Mouse (Mus musculus) hindbrain, embryonic 13.5 days (tissue): ENCODE data around the gene Glud1. TPM values are rescaled to one million over a fixed set of nuclear protein-coding genes. Genes with fewer than 3 reads are reported as not detected.
A peak's percentile ranks its signal among the peaks of the same experiment; 100 is the strongest.

Experiments
- ATAC-seq: fragments of 200-750 bp; cut with Nextera tagmentation; 2 replicates; pipeline ENCODE4 v1.8.0; 2017; ENCODE audit warnings: moderate TSS enrichment; ENCODE audit not compliant: low FRiP score
- H3K27ac ChIP-seq: fragments of 300-500 bp; sonication (generic); 2 replicates; pipeline ENCODE4 v1.5.1; 2015; ENCODE audit warnings: inconsistent platforms, mild to moderate bottlenecking, moderate library complexity
- H3K27me3 ChIP-seq: fragments of 300-500 bp; sonication (generic); 2 replicates; pipeline ENCODE4 v1.6.1; 2015; ENCODE audit warnings: mild to moderate bottlenecking, inconsistent platforms
- H3K36me3 ChIP-seq: fragments of 300-500 bp; sonication (generic); 2 replicates; pipeline ENCODE4 v1.6.1; 2015; ENCODE audit warnings: mild to moderate bottlenecking, inconsistent platforms
- H3K4me1 ChIP-seq: fragments of 300-500 bp; sonication (generic); replicated peaks from 2 replicates; pipeline ENCODE4 v1.6.1; 2015; ENCODE audit warnings: inconsistent platforms
- H3K4me2 ChIP-seq: fragments of 300-500 bp; sonication (generic); 2 replicates; pipeline ENCODE4 v1.6.1; 2015; ENCODE audit warnings: inconsistent platforms, mild to moderate bottlenecking, moderate library complexity
- H3K4me3 ChIP-seq: fragments of 300-500 bp; sonication (generic); 2 replicates; pipeline ENCODE4 v1.5.1; 2015; ENCODE audit warnings: mild to moderate bottlenecking, inconsistent platforms
- H3K9ac ChIP-seq: fragments of 300-500 bp; sonication (generic); 2 replicates; pipeline ENCODE4 v1.6.1; 2015; ENCODE audit warnings: mild to moderate bottlenecking, inconsistent platforms
- H3K9me3 ChIP-seq: fragments of 300-500 bp; sonication (generic); 2 replicates; pipeline ENCODE4 v1.6.1; 2016; ENCODE audit warnings: inconsistent platforms
- WGBS: fragments of 180-500 bp; shearing (Covaris S2); methylation state at CpG from one replicate; pipeline ENCODE4 v1.1.7; 2015; 5-methylcytosine and 5-hydroxymethylcytosine counted together
- polyA plus RNA-seq: library from polyadenylated mRNA; unstranded; fragments of >200 nt; fragmentation: Nextera tagmentation; extraction: Ambion mirVana; gene quantifications from 2 replicates; pipeline ENCODE4 v1.2.1, GENCODE M21; 2015

Gene Glud1
- polyA plus RNA-seq, 1 experiment from 2014 or later: 100.0 TPM

DNA sequence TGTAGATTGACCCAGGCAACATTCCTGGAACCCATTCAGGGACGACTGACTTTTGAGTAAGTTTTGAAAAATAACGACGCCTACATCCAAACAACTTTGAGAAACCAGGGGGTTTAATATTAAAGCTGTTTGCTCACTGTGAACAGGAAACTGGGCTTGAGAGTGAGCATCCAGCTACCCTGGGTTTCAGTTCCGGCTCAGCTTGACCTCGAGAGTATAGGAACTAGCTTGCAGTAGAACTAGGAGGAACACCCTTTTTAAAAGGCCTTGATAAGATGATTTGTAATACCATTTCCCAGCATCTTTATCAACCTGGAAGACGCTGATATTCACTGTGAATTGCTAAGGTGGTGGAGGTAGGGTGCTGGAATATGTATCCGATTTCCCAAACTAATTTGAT lies 14.2 kb upstream of the Glud1 start:
- 84% methylated on average over 7 of the region's 7 CpGs for WGBS
- no peaks in the 10 kb centered on the region for H3K27me3 ChIP-seq
- no peaks in the 10 kb centered on the region for H3K36me3 ChIP-seq

DNA sequence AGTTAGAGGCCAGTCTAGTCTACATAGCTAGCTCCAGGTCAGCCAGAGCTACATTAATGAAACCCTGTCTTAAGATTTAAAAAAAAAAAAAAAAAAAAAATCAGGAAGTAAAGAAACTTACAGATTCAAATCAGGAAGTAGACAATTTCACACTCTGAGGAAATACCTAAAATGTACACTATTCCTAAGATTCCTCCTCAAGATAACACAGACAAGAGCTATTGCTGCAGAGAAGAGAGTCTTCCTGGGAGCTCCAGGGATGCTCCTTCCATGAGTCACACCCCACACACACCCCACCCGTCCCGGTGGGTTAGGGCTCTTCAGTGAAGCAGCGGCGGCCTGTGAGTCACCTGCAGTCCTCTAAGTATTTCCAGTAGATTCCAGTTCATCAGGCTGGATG lies 13.5 kb upstream of the Glud1 start:
- ATAC-seq: no peak
- no peaks in the 10 kb centered on the region for H3K36me3 ChIP-seq
- no peaks in the 10 kb centered on the region for H3K27me3 ChIP-seq
- no peaks in the 10 kb centered on the region for H3K9me3 ChIP-seq
- no peak overlapping the region for H3K9ac ChIP-seq
- no peak overlapping the region for H3K27ac ChIP-seq
- no peaks in the 10 kb centered on the region for H3K4me1 ChIP-seq
- no peak overlapping the region for H3K4me2 ChIP-seq
- no peak overlapping the region for H3K4me3 ChIP-seq
- 63% methylated on average over 4 of the region's 4 CpGs for WGBS

More for the DNA sequence above, 14.2 kb upstream of the Glud1 start:
- Histone ChIP-seq H3K4me2 (no peak overlapping the region), H3K9ac (no peak overlapping the region), H3K4me3 (no peak overlapping the region), H3K27ac (no peak overlapping the region), H3K9me3 (no peaks in the 10 kb centered on the region), H3K4me1 (no peaks in the 10 kb centered on the region)
- ATAC-seq: no peak

DNA sequence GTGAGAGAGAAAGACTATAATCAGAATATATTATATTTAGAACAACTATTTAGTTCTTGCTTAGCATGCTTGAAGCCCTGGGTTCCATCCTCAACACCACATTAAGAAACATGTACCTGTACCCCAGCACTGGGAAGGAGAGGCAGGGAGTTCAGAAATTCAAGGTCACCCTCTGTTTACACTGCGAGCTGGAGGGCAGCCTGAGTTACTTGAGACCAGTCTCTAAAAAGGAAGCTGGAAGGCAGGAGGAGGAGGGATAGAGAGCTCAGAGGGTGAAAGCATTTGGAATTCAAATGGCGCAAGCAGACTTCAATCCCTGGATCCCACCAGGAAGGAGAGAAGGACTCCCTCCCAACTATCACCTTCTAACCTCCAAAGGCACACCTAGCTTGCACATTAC lies 12.9 kb upstream of the Glud1 start:
- H3K4me1 ChIP-seq: no peaks in the 10 kb centered on the region
- no peak overlapping the region for H3K4me3 ChIP-seq
- no peaks in the 10 kb centered on the region for H3K27me3 ChIP-seq
- ATAC-seq: no peak
- no peaks in the 10 kb centered on the region for H3K9me3 ChIP-seq
- H3K36me3 ChIP-seq: no peaks in the 10 kb centered on the region
- H3K27ac ChIP-seq: no peak overlapping the region
- 51% methylated on average over 2 of the region's 2 CpGs for WGBS
- H3K4me2 ChIP-seq: no peak overlapping the region
- H3K9ac ChIP-seq: no peak overlapping the region

DNA sequence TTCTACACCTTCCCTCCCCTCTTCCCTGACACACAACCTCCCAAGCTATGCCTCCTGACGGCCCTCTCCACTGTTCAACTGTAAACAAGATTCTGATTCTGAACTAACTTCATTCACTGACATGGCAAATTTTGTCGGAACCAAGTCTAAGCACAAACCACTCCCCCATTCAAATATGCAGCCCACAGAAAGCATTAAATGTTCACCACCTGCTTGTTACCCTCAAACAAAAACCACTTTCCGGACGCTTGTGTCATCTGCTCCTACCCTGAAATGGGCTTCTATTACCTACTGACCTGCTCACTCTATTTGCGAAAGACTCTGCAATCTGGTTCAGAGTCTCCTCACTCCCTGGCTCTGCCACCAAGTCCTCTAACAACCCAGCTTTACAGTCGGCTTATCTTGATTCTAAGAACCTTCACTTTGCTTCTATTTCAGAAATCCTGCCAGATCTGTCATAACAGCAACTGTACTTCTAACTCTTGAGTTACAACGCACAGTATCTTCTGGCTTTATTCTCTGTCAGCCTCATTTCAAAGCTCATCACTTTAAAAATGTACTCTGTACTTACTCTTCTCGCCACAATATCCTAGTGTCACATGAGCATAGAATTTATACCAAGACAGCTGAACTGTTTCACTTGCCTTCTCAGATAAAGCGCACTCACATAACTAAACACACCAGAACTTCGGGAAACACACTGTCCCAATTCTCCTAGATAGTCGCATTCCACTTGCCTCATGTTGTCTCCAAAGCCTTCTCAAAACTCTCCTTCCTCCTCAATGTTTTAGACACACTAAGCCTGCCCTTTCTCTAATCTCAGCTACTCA lies 11.4 kb upstream of the Glud1 start:
- no peak for ATAC-seq
- 84% methylated on average over 11 of the region's 11 CpGs for WGBS
- Histone ChIP-seq H3K4me1 (no peaks in the 10 kb centered on the region), H3K27me3 (no peaks in the 10 kb centered on the region), H3K9me3 (no peaks in the 10 kb centered on the region), H3K36me3 (no peaks in the 10 kb centered on the region), H3K4me3 (no peak overlapping the region), H3K27ac (no peak overlapping the region), H3K4me2 (no peak overlapping the region), H3K9ac (no peak overlapping the region)

DNA sequence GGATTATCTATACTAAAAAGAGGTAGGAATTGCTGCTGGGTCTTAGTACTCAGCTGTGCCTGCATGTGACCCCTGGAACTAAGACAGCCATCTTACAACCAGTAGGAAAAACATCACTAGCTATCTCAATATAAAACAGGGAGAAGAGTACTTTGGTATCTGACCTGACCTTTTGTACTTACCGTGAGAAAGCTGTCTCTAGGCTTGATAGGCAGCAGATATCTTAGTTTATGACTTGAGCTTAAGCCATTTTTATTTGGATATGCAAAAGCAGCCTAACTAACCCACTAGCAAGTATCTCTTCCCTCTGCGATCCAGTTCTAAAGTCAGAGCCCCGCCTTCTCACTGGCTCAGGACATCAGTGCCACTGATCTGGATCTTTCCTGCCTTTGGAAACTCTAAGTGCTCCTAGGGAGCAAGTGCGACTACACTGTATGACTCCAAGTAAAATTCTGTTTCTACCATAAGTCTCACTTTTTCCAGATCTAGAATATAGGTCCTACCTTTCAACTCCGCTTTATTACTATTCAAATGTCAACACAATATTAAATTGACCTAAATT lies 7.8 kb upstream of the Glud1 start:
- 85% methylated on average over 5 of the region's 5 CpGs for WGBS
- no peak overlapping the region for H3K4me2 ChIP-seq
- no peak overlapping the region for H3K9ac ChIP-seq
- H3K9me3 ChIP-seq: no peaks in the 10 kb centered on the region
- no peak for ATAC-seq
- no peak overlapping the region for H3K27ac ChIP-seq
- H3K36me3 ChIP-seq: no peaks in the 10 kb centered on the region
- no peaks in the 10 kb centered on the region for H3K4me1 ChIP-seq
- H3K4me3 ChIP-seq: no peak overlapping the region
- H3K27me3 ChIP-seq: no peaks in the 10 kb centered on the region

DNA sequence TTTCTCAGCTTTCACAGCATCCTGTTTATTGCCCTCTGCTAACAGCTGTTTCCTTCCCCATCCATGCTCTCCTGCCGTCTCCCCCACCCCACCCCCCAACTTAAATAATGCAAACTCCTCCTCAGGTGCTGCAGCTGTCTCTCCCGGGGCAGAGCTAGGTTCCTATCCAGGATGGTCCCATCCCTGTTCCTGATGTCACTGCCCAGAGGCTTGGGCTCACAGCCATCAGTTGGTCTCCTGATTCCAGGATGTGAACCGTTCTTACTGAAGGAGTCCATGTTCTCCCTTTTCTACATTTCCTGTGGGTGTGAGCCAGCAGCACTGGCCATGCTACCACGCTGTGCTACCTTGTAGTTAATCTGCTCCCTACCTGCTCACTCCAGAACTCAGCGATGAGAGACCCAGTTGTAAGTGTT lies 7.3 kb upstream of the Glud1 start:
- 40% methylated on average over 5 of the region's 5 CpGs for WGBS
- Histone ChIP-seq H3K9me3 (no peaks in the 10 kb centered on the region), H3K4me2 (no peak overlapping the region), H3K36me3 (no peaks in the 10 kb centered on the region), H3K4me3 (no peak overlapping the region), H3K9ac (no peak overlapping the region), H3K4me1 (no peaks in the 10 kb centered on the region), H3K27me3 (no peaks in the 10 kb centered on the region), H3K27ac (no peak overlapping the region)
- ATAC-seq: no peak

DNA sequence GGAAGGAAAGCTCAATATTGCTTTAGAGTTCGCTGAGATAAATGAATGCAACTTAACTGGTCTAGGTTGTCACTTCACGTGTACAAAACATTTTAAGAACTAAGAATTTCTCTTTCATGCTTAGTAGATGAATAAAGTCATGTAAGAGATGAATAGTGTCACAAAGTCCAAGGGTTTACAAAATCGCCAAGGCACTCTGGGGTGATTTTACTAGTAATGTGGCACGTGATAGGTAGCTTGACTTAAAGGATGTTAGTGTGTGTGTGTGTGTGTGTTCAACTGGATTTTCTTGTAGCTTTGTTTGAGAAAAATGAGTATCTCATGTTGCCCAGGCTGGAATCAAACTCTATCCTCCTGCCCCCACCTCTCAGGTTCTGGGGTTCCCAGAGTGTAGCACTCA lies 1.3 kb upstream of the Glud1 start:
- 91% methylated on average over 4 of the region's 4 CpGs for WGBS
- H3K9me3 ChIP-seq: no peaks in the 10 kb centered on the region
- ATAC-seq: no peak

DNA sequence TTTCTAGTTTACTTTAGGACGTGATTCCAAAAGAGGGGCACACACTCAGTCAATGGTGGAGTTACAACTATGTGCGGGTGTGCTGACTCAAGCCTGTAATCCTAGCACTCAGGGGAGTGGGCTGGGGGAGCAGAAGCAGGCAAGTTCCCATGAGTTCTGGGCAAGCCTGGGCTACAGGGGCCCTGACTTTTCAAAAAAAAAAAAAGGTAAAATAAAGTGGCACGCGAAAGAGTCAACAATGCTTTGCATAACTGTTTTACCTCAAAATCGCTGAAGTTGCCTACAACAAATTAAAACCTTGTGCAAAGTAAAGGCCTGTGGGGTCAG lies 657 bp upstream of the Glud1 start:
- WGBS: 15% methylated on average over 5 of the region's 5 CpGs
- Histone ChIP-seq H3K36me3 (no peaks in the 10 kb centered on the region), H3K27me3 (no peaks in the 10 kb centered on the region), H3K27ac (peak overlapping the region; percentile 97), H3K4me2 (peak overlapping the region; percentile 79), H3K9me3 (no peaks in the 10 kb centered on the region), H3K4me3 (peak overlapping the region; percentile 95), H3K9ac (peak overlapping the region; percentile 98), H3K4me1 (peaks cover 28% of the 10 kb centered on the region)
- no peak for ATAC-seq

More for the DNA sequence above, 1.3 kb upstream of the Glud1 start:
- Histone ChIP-seq H3K36me3 (no peaks in the 10 kb centered on the region), H3K4me2 (no peak overlapping the region), H3K4me1 (peaks cover 27% of the 10 kb centered on the region), H3K9ac (no peak overlapping the region), H3K4me3 (no peak overlapping the region), H3K27ac (no peak overlapping the region), H3K27me3 (no peaks in the 10 kb centered on the region)

DNA sequence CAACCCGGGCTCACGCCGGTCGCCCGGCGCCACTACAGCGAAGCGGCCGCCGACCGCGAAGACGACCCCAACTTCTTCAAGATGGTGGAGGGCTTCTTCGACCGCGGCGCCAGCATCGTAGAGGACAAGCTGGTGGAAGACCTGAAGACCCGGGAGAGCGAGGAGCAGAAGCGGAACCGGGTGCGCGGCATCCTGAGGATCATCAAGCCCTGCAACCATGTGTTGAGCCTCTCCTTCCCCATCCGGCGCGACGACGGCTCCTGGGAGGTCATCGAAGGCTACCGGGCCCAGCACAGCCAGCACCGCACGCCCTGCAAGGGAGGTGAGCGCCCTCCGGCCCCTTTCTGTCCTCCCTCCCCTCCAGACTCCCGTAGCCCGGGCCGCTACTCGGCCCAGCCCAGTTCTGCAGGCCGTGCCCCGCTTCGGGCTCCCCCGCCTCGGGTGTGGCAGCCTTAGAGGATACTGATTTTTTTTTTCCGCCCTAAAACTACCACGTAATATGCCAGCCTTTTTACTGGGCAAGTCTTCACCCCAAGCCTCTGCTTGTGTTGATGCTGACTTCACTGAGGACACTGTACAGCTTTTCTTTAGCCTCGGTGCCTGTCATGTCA lies 599 bp downstream of the Glud1 start:
- no peaks in the 10 kb centered on the region for H3K36me3 ChIP-seq
- H3K9ac ChIP-seq: peak overlapping the region; percentile 98
- peak overlapping the region; percentile 95 for H3K4me3 ChIP-seq
- ATAC-seq: peak; percentile 55
- H3K4me1 ChIP-seq: peaks cover 30% of the 10 kb centered on the region
- H3K27ac ChIP-seq: peak overlapping the region; percentile 97
- under 1% methylated on average over 47 of the region's 47 CpGs for WGBS
- H3K4me2 ChIP-seq: peak overlapping the region; percentile 79
- no peaks in the 10 kb centered on the region for H3K9me3 ChIP-seq
- no peaks in the 10 kb centered on the region for H3K27me3 ChIP-seq

DNA sequence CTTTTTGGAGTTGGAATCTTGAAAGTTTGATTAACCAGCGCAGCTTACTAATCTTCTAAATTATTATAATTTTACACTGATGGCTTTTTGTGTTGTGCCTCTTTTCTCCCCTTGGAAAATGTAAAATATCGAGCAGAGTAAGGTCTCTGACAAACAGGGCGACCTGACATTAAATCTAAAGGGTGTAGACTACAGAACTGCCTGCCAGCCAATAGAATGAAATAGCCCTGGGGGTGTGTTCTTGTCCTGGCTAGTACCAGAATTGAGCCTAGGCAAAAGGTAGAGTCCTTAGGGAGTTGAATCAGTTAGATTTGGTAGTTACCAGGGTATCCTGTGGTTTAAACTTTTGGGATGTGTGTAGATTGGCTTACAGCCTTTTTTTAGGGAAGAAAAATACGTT lies 1.2 kb downstream of the Glud1 start:
- H3K36me3 ChIP-seq: no peaks in the 10 kb centered on the region
- H3K27me3 ChIP-seq: no peaks in the 10 kb centered on the region
- peaks cover 30% of the 10 kb centered on the region for H3K4me1 ChIP-seq
- H3K9ac ChIP-seq: peak overlapping the region; percentile 98
- no peaks in the 10 kb centered on the region for H3K9me3 ChIP-seq
- no peak overlapping the region for H3K27ac ChIP-seq
- peak overlapping the region; percentile 95 for H3K4me3 ChIP-seq
- 3% methylated on average over 4 of the region's 4 CpGs for WGBS
- peak overlapping the region; percentile 79 for H3K4me2 ChIP-seq
- ATAC-seq: no peak

DNA sequence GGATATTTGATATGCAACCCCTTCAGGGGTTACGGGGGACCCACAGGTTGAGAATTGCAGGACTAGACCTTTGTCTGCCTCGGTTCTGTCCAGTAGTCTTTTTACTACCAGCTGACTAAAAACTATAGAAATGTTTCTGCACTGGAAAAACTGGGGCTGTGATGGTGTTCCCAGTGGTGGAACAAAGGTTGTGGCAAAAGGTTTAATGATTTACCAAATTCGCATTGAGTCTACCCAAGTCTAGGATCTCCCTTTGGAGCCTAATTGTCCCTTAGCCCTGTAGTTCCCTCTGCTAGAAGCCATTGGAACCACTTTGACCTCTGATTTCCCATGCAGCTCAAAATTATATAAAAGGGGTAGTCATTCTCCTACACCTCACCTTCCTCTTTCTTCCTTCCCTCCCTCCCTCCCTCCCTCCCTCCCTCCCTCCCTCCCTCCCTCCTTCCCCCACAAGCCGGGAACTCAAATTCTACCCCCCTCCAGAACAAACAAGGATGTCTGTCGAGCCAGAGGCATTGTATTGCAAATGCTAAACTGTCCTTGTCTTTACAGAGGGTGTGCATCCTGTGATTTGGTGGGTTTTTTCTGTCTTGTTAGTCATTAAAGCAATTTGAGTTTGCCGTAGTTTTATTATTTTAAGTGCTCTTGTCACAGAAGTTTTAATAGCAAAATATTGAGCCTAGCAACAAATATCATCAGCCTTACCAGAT lies 2.0 kb downstream of the Glud1 start:
- peak overlapping the region; percentile 98 for H3K9ac ChIP-seq
- H3K27me3 ChIP-seq: no peaks in the 10 kb centered on the region
- WGBS: 11% methylated on average over 6 of the region's 6 CpGs
- peak overlapping the region; percentile 79 for H3K4me2 ChIP-seq
- H3K9me3 ChIP-seq: no peaks in the 10 kb centered on the region
- peak overlapping the region; percentile 95 for H3K4me3 ChIP-seq
- ATAC-seq: no peak
- H3K27ac ChIP-seq: no peak overlapping the region
- H3K36me3 ChIP-seq: no peaks in the 10 kb centered on the region
- H3K4me1 ChIP-seq: peaks cover 30% of the 10 kb centered on the region

DNA sequence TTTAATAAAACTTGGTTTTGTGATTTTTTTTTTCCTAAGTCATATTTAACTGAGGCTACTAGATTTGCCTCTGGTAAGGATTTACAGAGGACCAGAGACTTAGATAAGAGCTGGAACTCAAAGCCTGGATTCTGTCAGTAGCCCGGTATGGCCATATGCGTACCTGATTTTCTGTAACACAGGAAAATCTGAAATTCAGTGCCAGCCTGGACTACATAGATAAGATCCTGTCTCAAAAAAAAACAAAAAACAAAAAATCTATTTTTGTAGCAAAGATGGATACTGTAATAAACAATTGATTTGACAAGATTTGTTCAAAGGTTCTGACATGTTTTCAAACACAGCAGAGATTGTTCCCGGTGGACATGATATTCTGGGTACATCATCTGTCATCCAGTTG lies 3.1 kb downstream of the Glud1 start:
- no peak for ATAC-seq
- Histone ChIP-seq H3K27me3 (no peaks in the 10 kb centered on the region), H3K9me3 (no peaks in the 10 kb centered on the region), H3K4me1 (peaks cover 30% of the 10 kb centered on the region), H3K4me3 (peak overlapping the region; percentile 95; the same call in 1 of the 2 replicates), H3K9ac (no peak overlapping the region), H3K27ac (no peak overlapping the region), H3K4me2 (peak overlapping the region; percentile 79), H3K36me3 (peaks cover 4% of the 10 kb centered on the region)
- WGBS: 91% methylated on average over 3 of the region's 3 CpGs
